In the genomic region with DNA sequence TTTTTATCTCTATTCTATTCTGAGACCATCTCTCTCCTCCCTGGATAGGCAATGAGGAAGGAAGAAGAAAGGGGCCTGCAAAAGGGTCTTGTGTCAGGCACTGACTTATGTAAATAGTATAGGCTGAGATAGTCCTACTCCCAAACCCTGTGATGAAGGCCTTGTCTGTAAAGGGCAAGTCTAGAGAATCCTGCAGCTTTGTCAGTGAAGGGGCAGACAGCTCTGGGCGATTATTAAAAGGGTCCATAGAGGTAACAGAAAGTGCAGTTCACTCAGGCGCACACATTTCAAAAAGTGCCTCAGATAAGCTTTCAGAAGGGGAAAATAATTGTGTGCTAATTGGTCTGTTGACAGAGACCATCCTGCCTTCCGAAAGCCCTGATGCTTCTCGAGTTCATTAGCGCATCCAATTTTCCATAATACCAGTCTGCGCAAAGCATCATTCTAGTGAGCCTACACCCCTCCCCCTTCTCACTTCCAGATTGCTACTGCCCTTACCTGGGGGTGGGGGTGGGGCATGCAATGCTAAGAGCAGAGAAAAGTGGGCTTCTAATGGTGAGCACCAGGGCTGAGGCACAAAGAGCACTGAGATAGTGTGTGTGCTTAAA, we compare ENCODE assay signal across 22 mouse cellular contexts.
DNase-seq lines count a peak whose midpoint lies in the region; ATAC-seq and TF ChIP-seq lines count a peak whose summit lies in the region.
"Had no signal": no experiment of that assay in that cellular context is flagged by ENCODE, and none has a peak within 500 bp of the region (broad histone marks: within the 10 kb centered on the region; RNA-seq: fewer than 3 reads in every experiment).

No protein-coding gene starts in this region.

- no peak for TF ChIP-seq CTCF in forebrain, postnatal 0 days (IDR thresholded peaks at IDR 0.05; ENCODE audit: low read depth)

- H3K9ac ChIP-seq in forebrain, postnatal 0 days, result no peak overlapping the region
- no peak overlapping the region for H3K9ac ChIP-seq in midbrain, embryonic 12.5 days (replicated peaks)
- H3K9ac ChIP-seq in midbrain, embryonic 13.5 days (replicated peaks), result no peak overlapping the region
- H3K9ac ChIP-seq in forebrain, embryonic 12.5 days, result no peak overlapping the region
- H3K9ac ChIP-seq: embryonic facial prominence, embryonic 15.5 days; hindbrain, embryonic 12.5 days had no signal

- no peak overlapping the region for H3K4me2 ChIP-seq in forebrain, postnatal 0 days (ENCODE audit: low read depth)
- H3K4me2 ChIP-seq in midbrain, embryonic 12.5 days (replicated peaks), result no peak overlapping the region
- H3K4me2 ChIP-seq in midbrain, embryonic 13.5 days (replicated peaks), result no peak overlapping the region
- no peak overlapping the region for H3K4me2 ChIP-seq in forebrain, embryonic 12.5 days
- H3K4me2 ChIP-seq: embryonic facial prominence, embryonic 15.5 days; hindbrain, embryonic 12.5 days had no signal

- H3K9me3 ChIP-seq in forebrain, embryonic 10.5 days, result no peaks in the 10 kb centered on the region
- H3K9me3 ChIP-seq in forebrain, postnatal 0 days (ENCODE audit: low read length), result no peaks in the 10 kb centered on the region
- H3K9me3 ChIP-seq in midbrain, embryonic 12.5 days, result no peaks in the 10 kb centered on the region
- H3K9me3 ChIP-seq in midbrain, embryonic 13.5 days, result no peaks in the 10 kb centered on the region
- no peaks in the 10 kb centered on the region for H3K9me3 ChIP-seq in forebrain, embryonic 12.5 days
- H3K9me3 ChIP-seq: embryonic facial prominence, embryonic 15.5 days; heart, embryonic 10.5 days; hindbrain, embryonic 12.5 days had no signal

- no peak for DNase-seq in forebrain, embryonic 10.5 days (ENCODE audit: extremely low spot score, low spot score)
- no peak for DNase-seq in forebrain, postnatal 0 days
- DNase-seq in retina, embryonic 14.5 days (ENCODE audit: low spot score), result peak; percentile 80
- no peak for DNase-seq in spleen, adult 18-20 months
- DNase-seq: adrenal gland, postnatal 10 days; cerebellum, adult 11-12 months; cerebellum, adult 9-10 months; cerebellum, postnatal 36 days; gastrocnemius, adult 2 months; gastrocnemius, postnatal 25 days; heart, postnatal 10 days; heart, postnatal 4 days had no signal

- H3K27me3 ChIP-seq in forebrain, embryonic 10.5 days (ENCODE audit: poor library complexity, severe bottlenecking), result peaks cover 26% of the 10 kb centered on the region
- no peaks in the 10 kb centered on the region for H3K27me3 ChIP-seq in forebrain, postnatal 0 days (ENCODE audit: insufficient read depth, low read length)
- H3K27me3 ChIP-seq in midbrain, embryonic 12.5 days, result peaks cover 11% of the 10 kb centered on the region
- H3K27me3 ChIP-seq in midbrain, embryonic 13.5 days, result peaks cover 10% of the 10 kb centered on the region
- no peaks in the 10 kb centered on the region for H3K27me3 ChIP-seq in forebrain, embryonic 12.5 days
- H3K27me3 ChIP-seq: embryonic facial prominence, embryonic 15.5 days; hindbrain, embryonic 12.5 days had no signal

- peak overlapping the region; percentile 62 for H3K27ac ChIP-seq in forebrain, embryonic 10.5 days
- no peak overlapping the region for H3K27ac ChIP-seq in forebrain, postnatal 0 days (ENCODE audit: low read depth, low read length)
- no peak overlapping the region for H3K27ac ChIP-seq in midbrain, embryonic 12.5 days (replicated peaks)
- no peak overlapping the region for H3K27ac ChIP-seq in midbrain, embryonic 13.5 days
- peak overlapping the region; percentile 70 for H3K27ac ChIP-seq in forebrain, embryonic 12.5 days
- H3K27ac ChIP-seq: embryonic facial prominence, embryonic 15.5 days; gastrocnemius, adult 2 months; heart, embryonic 10.5 days; hindbrain, embryonic 12.5 days had no signal

- ATAC-seq in forebrain, postnatal 0 days, result no peak
- ATAC-seq in midbrain, embryonic 12.5 days (ENCODE audit: low FRiP score, low read depth), result peak; percentile 27; the same call in 1 of the 2 replicates
- no peak for ATAC-seq in midbrain, embryonic 13.5 days
- peak; percentile 87 for ATAC-seq in forebrain, embryonic 12.5 days (ENCODE audit: low FRiP score)
- no peak for ATAC-seq in megakaryocyte, adult 5-6 weeks (ENCODE audit: poor library complexity, severe bottlenecking)
- ATAC-seq: hindbrain, embryonic 16.5 days; inflammation-experienced regulatory T-cells, adult 6 months had no signal

- H3K36me3 ChIP-seq in forebrain, embryonic 10.5 days (replicated peaks), result no peaks in the 10 kb centered on the region
- H3K36me3 ChIP-seq in forebrain, postnatal 0 days (ENCODE audit: insufficient read depth), result no peaks in the 10 kb centered on the region; the same call in 1 of the 2 replicates
- no peaks in the 10 kb centered on the region for H3K36me3 ChIP-seq in midbrain, embryonic 12.5 days
- H3K36me3 ChIP-seq in midbrain, embryonic 13.5 days, result no peaks in the 10 kb centered on the region
- no peaks in the 10 kb centered on the region for H3K36me3 ChIP-seq in forebrain, embryonic 12.5 days (replicated peaks)
- H3K36me3 ChIP-seq: embryonic facial prominence, embryonic 15.5 days; heart, embryonic 10.5 days; hindbrain, embryonic 12.5 days had no signal

- H3K4me1 ChIP-seq in forebrain, embryonic 10.5 days, result peaks cover 11% of the 10 kb centered on the region
- H3K4me1 ChIP-seq in forebrain, postnatal 0 days (ENCODE audit: insufficient read depth), result no peaks in the 10 kb centered on the region
- peaks cover 5% of the 10 kb centered on the region; the same call in 1 of the 2 replicates for H3K4me1 ChIP-seq in midbrain, embryonic 12.5 days
- H3K4me1 ChIP-seq in midbrain, embryonic 13.5 days (replicated peaks), result peaks cover 5% of the 10 kb centered on the region; the same call in 1 of the 2 replicates
- H3K4me1 ChIP-seq in forebrain, embryonic 12.5 days, result peaks cover 8% of the 10 kb centered on the region; the same call in 1 of the 2 replicates
- H3K4me1 ChIP-seq: embryonic facial prominence, embryonic 15.5 days; heart, embryonic 10.5 days; hindbrain, embryonic 12.5 days had no signal

- no peak overlapping the region for H3K4me3 ChIP-seq in forebrain, embryonic 10.5 days
- H3K4me3 ChIP-seq in forebrain, postnatal 0 days (ENCODE audit: low read depth, low read length), result no peak overlapping the region
- H3K4me3 ChIP-seq in midbrain, embryonic 12.5 days, result no peak overlapping the region
- H3K4me3 ChIP-seq in midbrain, embryonic 13.5 days (replicated peaks), result no peak overlapping the region
- H3K4me3 ChIP-seq in forebrain, embryonic 12.5 days (replicated peaks), result no peak overlapping the region
- H3K4me3 ChIP-seq: embryonic facial prominence, embryonic 15.5 days; erythroblast, embryonic 14.5 days; gastrocnemius, adult 2 months; heart, embryonic 10.5 days; hindbrain, embryonic 12.5 days had no signal

- 64% methylated on average over 6 of the region's 6 CpGs for WGBS in forebrain, embryonic 10.5 days
- 28% methylated on average over 6 of the region's 6 CpGs for WGBS in forebrain, postnatal 0 days
- 72% methylated on average over 6 of the region's 6 CpGs for WGBS in midbrain, embryonic 12.5 days
- WGBS in midbrain, embryonic 13.5 days, result 72% methylated on average over 6 of the region's 6 CpGs
- WGBS in forebrain, embryonic 12.5 days, result 41% methylated on average over 6 of the region's 6 CpGs

Comparison
In these comparisons a context has a peak if more than half of its experiments do, and no peak if none do; other contexts are left out.
1. H3K27ac ChIP-seq: peak in forebrain, embryonic 10.5 days (single experiment) and forebrain, embryonic 12.5 days (single experiment); none in forebrain, postnatal 0 days (single experiment), midbrain, embryonic 12.5 days (single experiment) and midbrain, embryonic 13.5 days (single experiment).
2. ATAC-seq: peak in midbrain, embryonic 12.5 days (single experiment) and forebrain, embryonic 12.5 days (single experiment); none in forebrain, postnatal 0 days (single experiment), midbrain, embryonic 13.5 days (single experiment) and megakaryocyte, adult 5-6 weeks (single experiment).